Mouse (Mus musculus) limb, embryonic 14.5 days (tissue): ENCODE measurements at regions not wholly inside any gene's neighbourhood (a gene's known extent, or its start where the extent isn't known, plus 50 kb on each side); places are given as distances from the start of the nearest gene placed in this dataset.

Experiments
- ATAC-seq: fragments of 200-750 bp; cut with Nextera tagmentation; 2 replicates; pipeline ENCODE4 v1.8.0; 2017; ENCODE audit warnings: low read depth, moderate number of reproducible peaks, moderate TSS enrichment; ENCODE audit not compliant: low FRiP score
- DNase-seq: peaks from one replicate; pipeline ENCODE4 v3.0.0-alpha.2; 2015; ENCODE audit warnings: low spot score
- H3K27ac ChIP-seq: fragments of 300-500 bp; sonication (generic); replicated peaks from 2 replicates; pipeline ENCODE4 v1.5.1; 2014; ENCODE audit warnings: low read depth, mild to moderate bottlenecking, low read length, moderate library complexity, mixed read lengths
- H3K27me3 ChIP-seq: fragments of 300-500 bp; sonication (generic); 2 replicates; pipeline ENCODE4 v1.6.1; 2014; ENCODE audit warnings: low read length, mixed read lengths; ENCODE audit not compliant: control insufficient read depth, insufficient read depth
- H3K36me3 ChIP-seq: fragments of 300-500 bp; sonication (generic); 2 replicates; pipeline ENCODE4 v1.6.1; 2014; ENCODE audit warnings: mild to moderate bottlenecking, low read length, moderate library complexity, mixed read lengths; ENCODE audit not compliant: control insufficient read depth, insufficient read depth
- H3K4me1 ChIP-seq: fragments of 300-500 bp; sonication (generic); 2 replicates; pipeline ENCODE4 v1.6.1; 2014; ENCODE audit warnings: antibody characterized with exemption, low read length, mixed read lengths; ENCODE audit not compliant: control insufficient read depth, insufficient read depth
- H3K4me2 ChIP-seq: fragments of 300-500 bp; sonication (generic); replicated peaks from 2 replicates; pipeline ENCODE4 v1.6.1; 2014; ENCODE audit warnings: low read depth, mild to moderate bottlenecking, low read length, moderate library complexity; ENCODE audit not compliant: severe bottlenecking
- H3K4me3 ChIP-seq: fragments of 300-500 bp; sonication (generic); replicated peaks from 2 replicates; pipeline ENCODE4 v1.5.1; 2014; ENCODE audit warnings: low read length
- H3K9ac ChIP-seq: fragments of 300-500 bp; sonication (generic); 2 replicates; pipeline ENCODE4 v1.6.1; 2014; ENCODE audit warnings: mild to moderate bottlenecking, low read depth, low read length, moderate library complexity; ENCODE audit not compliant: severe bottlenecking
- H3K9me3 ChIP-seq: fragments of 300-500 bp; sonication (generic); 2 replicates; pipeline ENCODE4 v1.6.1; 2016; ENCODE audit warnings: low read length; ENCODE audit not compliant: control insufficient read depth
- POLR2A ChIP-seq: fragments of 200-500 bp; IDR thresholded peaks from 2 replicates; pipeline ENCODE4 v1.8.0; 2012; ENCODE audit warnings: inconsistent platforms, mild to moderate bottlenecking, moderate library complexity, borderline replicate concordance; ENCODE audit not compliant: insufficient read depth, insufficient read length; ENCODE audit errors: extremely low read depth
- WGBS: fragments of 180-500 bp; shearing (Covaris S2); extraction: QIAGEN DNeasy Blood & Tissue Kit; methylation state at CpG from one replicate; pipeline ENCODE4 v1.1.7; 2014; 5-methylcytosine and 5-hydroxymethylcytosine counted together

- Histone ChIP-seq H3K4me3 (no peak overlapping the region), H3K4me1 (no peaks in the 10 kb centered on the region), H3K4me2 (no peak overlapping the region), H3K9ac (no peak overlapping the region), H3K9me3 (no peaks in the 10 kb centered on the region), H3K27me3 (no peaks in the 10 kb centered on the region), H3K36me3 (no peaks in the 10 kb centered on the region), H3K27ac (no peak overlapping the region)
- 81% methylated on average over 6 of the region's 6 CpGs for WGBS
- DNase-seq (no peak), ATAC-seq (no peak)
- no peak for TF ChIP-seq POLR2A
Measured at GRCm38 (mm10) chr1:166752990-166753709, 71.5 kb upstream of the Fmo9 start.

GRCm38 (mm10) chr1:166758987-166759386 is 77.3 kb upstream of the Fmo9 start:
- H3K4me1 ChIP-seq: no peaks in the 10 kb centered on the region
- 85% methylated on average over 2 of the region's 2 CpGs for WGBS
- H3K36me3 ChIP-seq: no peaks in the 10 kb centered on the region
- H3K27ac ChIP-seq: no peak overlapping the region
- no peak for TF ChIP-seq POLR2A
- no peak overlapping the region for H3K9ac ChIP-seq
- no peak overlapping the region for H3K4me3 ChIP-seq
- H3K9me3 ChIP-seq: no peaks in the 10 kb centered on the region; the same call in 1 of the 2 replicates
- no peak for DNase-seq
- H3K27me3 ChIP-seq: no peaks in the 10 kb centered on the region
- H3K4me2 ChIP-seq: no peak overlapping the region
- no peak for ATAC-seq

GRCm38 (mm10) chr1:166773114-166773513 is 91.5 kb upstream of the Fmo9 start:
- no peak overlapping the region for H3K4me3 ChIP-seq

DNA sequence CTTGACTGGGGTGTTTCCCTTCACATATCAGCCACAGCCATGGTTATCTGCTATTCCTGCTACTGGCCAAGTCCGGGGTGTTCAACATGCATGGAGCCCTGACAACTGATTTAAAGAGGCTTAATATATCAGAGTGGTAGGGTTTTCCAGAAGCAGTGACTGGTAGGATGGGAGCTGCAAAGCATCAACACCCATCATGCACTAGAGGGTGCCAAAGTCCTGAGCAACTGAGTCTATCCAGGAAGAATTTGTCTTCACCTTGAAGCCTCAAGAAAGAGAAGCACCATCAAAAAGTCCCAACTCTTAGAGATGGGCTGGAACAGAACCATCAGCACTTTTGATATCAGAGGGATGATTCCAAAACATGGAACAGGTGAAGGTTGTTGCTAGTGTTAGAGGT is 100.5 kb upstream of the Fmo9 start:
- Histone ChIP-seq H3K9me3 (no peaks in the 10 kb centered on the region), H3K4me3 (no peak overlapping the region), H3K27me3 (no peaks in the 10 kb centered on the region), H3K27ac (no peak overlapping the region), H3K4me1 (no peaks in the 10 kb centered on the region), H3K36me3 (no peaks in the 10 kb centered on the region), H3K4me2 (no peak overlapping the region), H3K9ac (no peak overlapping the region)
- ATAC-seq (no peak), DNase-seq (peak; percentile 42)
- 57% methylated on average over 1 of the region's 1 CpGs for WGBS
- TF ChIP-seq POLR2A: no peak

More at GRCm38 (mm10) chr1:166773114-166773513, 91.5 kb upstream of the Fmo9 start:
- H3K36me3 ChIP-seq: no peaks in the 10 kb centered on the region
- 96% methylated on average over 1 of the region's 1 CpGs for WGBS
- no peak overlapping the region for H3K4me2 ChIP-seq
- no peaks in the 10 kb centered on the region for H3K4me1 ChIP-seq
- H3K27me3 ChIP-seq: no peaks in the 10 kb centered on the region
- DNase-seq: no peak
- no peak overlapping the region for H3K27ac ChIP-seq
- no peak for ATAC-seq
- H3K9me3 ChIP-seq: no peaks in the 10 kb centered on the region
- H3K9ac ChIP-seq: no peak overlapping the region
- no peak for TF ChIP-seq POLR2A

- Histone ChIP-seq H3K36me3 (no peaks in the 10 kb centered on the region), H3K4me1 (no peaks in the 10 kb centered on the region), H3K27me3 (no peaks in the 10 kb centered on the region), H3K27ac (no peak overlapping the region), H3K4me3 (no peak overlapping the region), H3K9me3 (no peaks in the 10 kb centered on the region), H3K4me2 (no peak overlapping the region), H3K9ac (no peak overlapping the region)
- 73% methylated on average over 1 of the region's 1 CpGs for WGBS
- DNase-seq: no peak
- TF ChIP-seq POLR2A: no peak
- ATAC-seq: no peak
Measured at GRCm38 (mm10) chr1:166787945-166788344, 106.3 kb upstream of the Fmo9 start.

GRCm38 (mm10) chr1:166788824-166789399 is 107.3 kb upstream of the Fmo9 start:
- ATAC-seq: no peak
- no peak overlapping the region for H3K4me3 ChIP-seq

More at GRCm38 (mm10) chr1:166788824-166789399, 107.3 kb upstream of the Fmo9 start:
- DNase-seq: no peak
- H3K9ac ChIP-seq: no peak overlapping the region
- no peaks in the 10 kb centered on the region for H3K4me1 ChIP-seq
- no peaks in the 10 kb centered on the region for H3K36me3 ChIP-seq
- H3K9me3 ChIP-seq: no peaks in the 10 kb centered on the region
- WGBS: 71% methylated on average over 1 of the region's 1 CpGs
- H3K27me3 ChIP-seq: no peaks in the 10 kb centered on the region
- H3K27ac ChIP-seq: no peak overlapping the region
- no peak overlapping the region for H3K4me2 ChIP-seq
- TF ChIP-seq POLR2A: no peak
